Mouse (Mus musculus) kidney, embryonic 15.5 days (tissue): ENCODE results near the gene Etnk1. TPM values are rescaled to one million over a fixed set of nuclear protein-coding genes. Genes with fewer than 3 reads are reported as not detected.

ENCODE experiments used
- polyA plus RNA-seq: library from polyadenylated mRNA; unstranded; fragments of >200 nt; fragmentation: Nextera tagmentation; extraction: Ambion mirVana; gene quantifications from 2 replicates; pipeline ENCODE4 v1.2.1, GENCODE M21; 2015

Gene Etnk1
- polyA plus RNA-seq, 1 experiment from 2014 or later: 26.4 TPM

Other genes with a start within 250 kb of the Etnk1 start
- 3.0 and 3.1 TPM in 2 replicates for gene St8sia1, start 202.8 kb upstream of the Etnk1 start, polyA plus RNA-seq
- 31.5 and 34.3 TPM in 2 replicates for gene C2cd5, start 67.1 kb upstream of the Etnk1 start, polyA plus RNA-seq